Mouse (Mus musculus) embryonic fibroblast, embryonic 13.5 days (primary cell): Measurements from ENCODE around the gene Il18bp.

Experiments
- CTCF ChIP-seq: IDR thresholded peaks from 2 replicates; pipeline ENCODE4 v1.5.1; 2011; ENCODE audit warnings: mild to moderate bottlenecking, control low read depth, low read length, moderate library complexity, borderline replicate concordance; ENCODE audit not compliant: insufficient read depth
- POLR2A ChIP-seq: IDR thresholded peaks from 2 replicates; pipeline ENCODE4 v1.6.1; 2011; ENCODE audit warnings: low read depth, mild to moderate bottlenecking, control low read depth, low read length, moderate library complexity

- TF ChIP-seq POLR2A = no peak
- no peak for TF ChIP-seq CTCF
Measured at GRCm38 (mm10) chr7:102062203-102062602, 43.7 kb upstream of the Il18bp start.
